Mouse (Mus musculus) kidney, embryonic 15.5 days (tissue): ENCODE data around the gene Zfp382. TPM values are rescaled to one million over a fixed set of nuclear protein-coding genes. Genes with fewer than 3 reads are reported as not detected.
"Not testable (repeated sequence)": the region's sequence is repeated elsewhere in the genome, so short reads cannot be mapped to it uniquely, and the experiment has no call there.

Source experiments
- ATAC-seq: fragments of 200-750 bp; cut with Nextera tagmentation; replicated peaks from 2 replicates; pipeline ENCODE4 v1.8.0; 2017; ENCODE audit warnings: moderate TSS enrichment; ENCODE audit not compliant: low FRiP score
- H3K27ac ChIP-seq: fragments of 300-500 bp; sonication (generic); 2 replicates; pipeline ENCODE4 v1.5.1; 2015; ENCODE audit warnings: mild to moderate bottlenecking, inconsistent platforms
- H3K27me3 ChIP-seq: fragments of 300-500 bp; sonication (generic); 2 replicates; pipeline ENCODE4 v1.6.1; 2015; ENCODE audit warnings: inconsistent platforms
- H3K36me3 ChIP-seq: fragments of 300-500 bp; sonication (generic); 2 replicates; pipeline ENCODE4 v1.6.1; 2015; ENCODE audit warnings: inconsistent platforms
- H3K4me1 ChIP-seq: fragments of 300-500 bp; sonication (generic); 2 replicates; pipeline ENCODE4 v1.6.1; 2015; ENCODE audit warnings: inconsistent platforms
- H3K4me2 ChIP-seq: fragments of 300-500 bp; sonication (generic); 2 replicates; pipeline ENCODE4 v1.6.1; 2015; ENCODE audit warnings: moderate library complexity, mild to moderate bottlenecking, inconsistent platforms
- H3K4me3 ChIP-seq: fragments of 300-500 bp; sonication (generic); replicated peaks from 2 replicates; pipeline ENCODE4 v1.5.1; 2015; ENCODE audit warnings: mild to moderate bottlenecking, inconsistent platforms
- H3K9ac ChIP-seq: fragments of 300-500 bp; sonication (generic); 2 replicates; pipeline ENCODE4 v1.6.1; 2015; ENCODE audit warnings: mild to moderate bottlenecking, inconsistent platforms
- H3K9me3 ChIP-seq: fragments of 300-500 bp; sonication (generic); replicated peaks from 2 replicates; pipeline ENCODE4 v1.6.1; 2016; ENCODE audit warnings: inconsistent platforms
- WGBS: fragments of 180-500 bp; shearing (Covaris S2); methylation state at CpG from one replicate; pipeline ENCODE4 v1.1.7; 2015; ENCODE audit warnings: mixed read lengths; 5-methylcytosine and 5-hydroxymethylcytosine counted together
- polyA plus RNA-seq: library from polyadenylated mRNA; unstranded; fragments of >200 nt; fragmentation: Nextera tagmentation; extraction: Ambion mirVana; gene quantifications from 2 replicates; pipeline ENCODE4 v1.2.1, GENCODE M21; 2015

The Zfp382 gene
- polyA plus RNA-seq, 1 experiment from 2014 or later, result 8.6 TPM

GRCm38 (mm10) chr7:30095551-30096125, 26.1 kb upstream of the Zfp382 start:
- H3K9ac ChIP-seq, result peak overlapping the region; percentile 74
- H3K4me2 ChIP-seq, result peak overlapping the region; percentile 60
- no peak for ATAC-seq
- H3K4me3 ChIP-seq, result peak overlapping the region; percentile 74
- H3K4me1 ChIP-seq, result peaks cover 15% of the 10 kb centered on the region
- no peaks in the 10 kb centered on the region for H3K9me3 ChIP-seq
- H3K27me3 ChIP-seq, result no peaks in the 10 kb centered on the region
- H3K36me3 ChIP-seq, result peaks cover 28% of the 10 kb centered on the region
- peak overlapping the region; percentile 98 for H3K27ac ChIP-seq
- 6% methylated on average over 5 of the region's 5 CpGs for WGBS

DNA sequence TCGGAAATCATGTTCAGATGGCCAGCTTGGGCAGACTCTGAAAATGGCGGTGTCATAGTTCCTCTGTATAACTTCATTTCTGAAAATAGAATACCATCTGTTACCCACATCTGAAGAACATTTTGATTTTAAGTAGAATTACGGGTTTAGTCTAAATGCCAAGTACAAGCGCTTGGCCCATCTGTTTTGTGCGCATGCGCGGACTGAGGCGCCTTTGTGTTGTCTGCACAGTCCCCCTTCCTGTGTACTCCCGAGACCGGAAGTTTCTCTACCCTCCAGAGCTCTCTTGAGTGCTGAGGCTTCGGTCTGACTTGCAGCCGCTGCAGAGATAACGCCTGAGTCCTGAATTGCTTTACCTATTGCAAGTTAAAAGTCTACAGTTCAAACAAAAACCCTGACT, 22.4 kb upstream of the Zfp382 start:
- WGBS, result 94% methylated on average over 13 of the region's 13 CpGs
- H3K27ac ChIP-seq, result no peak overlapping the region
- no peak for ATAC-seq
- no peak overlapping the region for H3K9ac ChIP-seq
- no peak overlapping the region for H3K4me2 ChIP-seq
- peaks cover 7% of the 10 kb centered on the region for H3K4me1 ChIP-seq
- peaks cover 61% of the 10 kb centered on the region for H3K36me3 ChIP-seq
- H3K27me3 ChIP-seq, result no peaks in the 10 kb centered on the region
- no peak overlapping the region for H3K4me3 ChIP-seq
- peaks cover 18% of the 10 kb centered on the region for H3K9me3 ChIP-seq

GRCm38 (mm10) chr7:30116076-30116475, 5.7 kb upstream of the Zfp382 start:
- Histone ChIP-seq H3K36me3 (peaks cover 7% of the 10 kb centered on the region; the same call in 1 of the 2 replicates), H3K9me3 (peaks cover 9% of the 10 kb centered on the region; the same call in 1 of the 2 replicates), H3K27me3 (no peaks in the 10 kb centered on the region), H3K4me3 (no peak overlapping the region), H3K4me1 (no peaks in the 10 kb centered on the region), H3K27ac (no peak overlapping the region), H3K9ac (no peak overlapping the region), H3K4me2 (no peak overlapping the region)
- WGBS, result 95% methylated on average over 5 of the region's 5 CpGs
- ATAC-seq, result no peak

- not testable (repeated sequence) for H3K27me3 ChIP-seq, H3K4me3 ChIP-seq, ATAC-seq, H3K27ac ChIP-seq, H3K9ac ChIP-seq, H3K9me3 ChIP-seq, H3K4me2 ChIP-seq, H3K36me3 ChIP-seq, H3K4me1 ChIP-seq
- WGBS, result 91% methylated on average over 12 of the region's 12 CpGs
Measured at GRCm38 (mm10) chr7:30117935-30118334, 3.8 kb upstream of the Zfp382 start.

GRCm38 (mm10) chr7:30122188-30122530, 417 bp downstream of the Zfp382 start:
- WGBS, result 7% methylated on average over 15 of the region's 15 CpGs
- Histone ChIP-seq H3K4me3 (peak overlapping the region; percentile 79), H3K36me3 (peaks cover 19% of the 10 kb centered on the region), H3K9ac (peak overlapping the region; percentile 73), H3K4me2 (peak overlapping the region; percentile 93), H3K27ac (peak overlapping the region; percentile 80), H3K27me3 (no peaks in the 10 kb centered on the region), H3K9me3 (no peaks in the 10 kb centered on the region), H3K4me1 (peaks cover 8% of the 10 kb centered on the region; the same call in 1 of the 2 replicates)
- 0 out of 2 replicates have a peak, but pooled peaks have one; percentile 23 for ATAC-seq

DNA sequence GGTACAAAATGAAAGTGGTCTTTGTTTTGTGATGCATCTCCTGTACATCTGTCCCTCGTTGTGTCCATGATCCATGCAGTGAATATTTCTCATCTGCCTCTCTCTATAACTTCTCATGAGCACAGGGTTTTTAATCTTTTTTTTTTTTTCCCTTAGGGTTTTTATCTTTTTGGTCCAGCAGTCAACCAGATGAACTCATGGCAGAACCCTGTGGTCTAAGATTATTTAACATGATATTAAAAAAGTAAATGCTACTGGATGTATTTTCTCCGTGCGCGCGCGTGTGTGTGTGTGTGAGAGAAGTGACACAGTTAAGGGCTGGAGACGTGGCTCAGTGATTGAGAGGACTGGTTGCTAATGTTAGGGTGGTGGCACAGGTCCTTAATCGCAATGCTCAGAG, 8.2 kb downstream of the Zfp382 start:
- WGBS, result 96% methylated on average over 8 of the region's 8 CpGs
- peaks cover 90% of the 10 kb centered on the region for H3K36me3 ChIP-seq
- ATAC-seq, result no peak

DNA sequence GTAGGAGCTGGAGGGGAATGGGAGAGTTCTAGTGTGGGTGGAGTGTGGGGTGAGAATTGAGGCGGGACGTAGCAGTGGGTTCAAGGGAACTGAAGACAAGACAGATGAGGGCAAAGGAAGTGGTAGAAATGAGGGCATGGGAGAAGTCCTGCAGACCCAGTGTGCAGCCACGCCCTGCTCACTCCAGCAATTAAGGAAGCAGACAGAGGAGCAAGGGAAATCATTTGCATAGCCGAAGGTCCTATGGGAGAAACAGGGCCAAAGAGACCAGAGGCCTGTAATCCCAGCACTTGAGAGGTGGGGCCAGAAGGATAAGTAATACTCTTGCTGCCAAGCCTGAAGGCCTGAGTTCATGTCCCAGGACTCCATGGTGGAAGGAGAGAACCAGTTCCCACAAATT, 10.7 kb downstream of the Zfp382 start:
- Histone ChIP-seq H3K9ac (no peak overlapping the region), H3K27ac (no peak overlapping the region), H3K9me3 (no peaks in the 10 kb centered on the region; the same call in 1 of the 2 replicates), H3K4me2 (no peak overlapping the region), H3K36me3 (peaks cover 92% of the 10 kb centered on the region), H3K4me1 (no peaks in the 10 kb centered on the region), H3K4me3 (no peak overlapping the region), H3K27me3 (no peaks in the 10 kb centered on the region)
- no peak for ATAC-seq
- 88% methylated on average over 4 of the region's 4 CpGs for WGBS

More for the DNA sequence above, 8.2 kb downstream of the Zfp382 start:
- Histone ChIP-seq H3K4me3 (no peak overlapping the region), H3K9me3 (no peaks in the 10 kb centered on the region; the same call in 1 of the 2 replicates), H3K4me1 (no peaks in the 10 kb centered on the region), H3K9ac (no peak overlapping the region), H3K4me2 (no peak overlapping the region), H3K27me3 (no peaks in the 10 kb centered on the region), H3K27ac (no peak overlapping the region)

- H3K4me1 ChIP-seq, result no peaks in the 10 kb centered on the region
- H3K4me3 ChIP-seq, result no peak overlapping the region
- no peak overlapping the region for H3K4me2 ChIP-seq
- 88% methylated on average over 10 of the region's 10 CpGs for WGBS
- no peak overlapping the region for H3K9ac ChIP-seq
- ATAC-seq, result no peak
- H3K36me3 ChIP-seq, result peaks cover 79% of the 10 kb centered on the region
- no peaks in the 10 kb centered on the region for H3K27me3 ChIP-seq
- no peaks in the 10 kb centered on the region; the same call in 1 of the 2 replicates for H3K9me3 ChIP-seq
- no peak overlapping the region for H3K27ac ChIP-seq
Measured at GRCm38 (mm10) chr7:30136826-30137225, 15.1 kb downstream of the Zfp382 start.

DNA sequence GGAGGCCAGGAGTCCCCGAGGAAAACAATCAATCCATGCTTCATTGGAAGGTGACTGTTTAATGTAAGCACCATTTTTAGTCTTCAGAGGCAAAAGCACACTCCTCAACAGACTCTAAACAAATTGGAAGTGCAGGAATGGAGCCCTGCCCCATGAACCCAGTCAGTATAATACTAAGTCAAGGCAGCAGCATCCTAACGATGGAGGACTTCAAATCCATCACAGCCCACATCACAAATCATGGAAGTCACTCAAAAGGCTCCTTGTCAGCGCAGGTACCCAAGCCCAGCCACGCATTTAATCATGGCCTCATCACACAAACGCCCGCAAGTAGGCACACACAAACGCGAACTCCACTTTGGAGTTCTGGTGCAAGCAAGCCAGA, 21.4 kb downstream of the Zfp382 start:
- Histone ChIP-seq H3K4me2 (peak overlapping the region; percentile 75), H3K9ac (peak overlapping the region; percentile 61; the same call in 1 of the 2 replicates), H3K36me3 (peaks cover 46% of the 10 kb centered on the region), H3K4me1 (peaks cover 5% of the 10 kb centered on the region; the same call in 1 of the 2 replicates), H3K4me3 (peak overlapping the region; percentile 67), H3K27me3 (no peaks in the 10 kb centered on the region), H3K27ac (peak overlapping the region; percentile 94), H3K9me3 (peaks cover 20% of the 10 kb centered on the region)
- 13% methylated on average over 8 of the region's 8 CpGs for WGBS
- no peak for ATAC-seq

GRCm38 (mm10) chr7:30143555-30144209, 21.9 kb downstream of the Zfp382 start:
- ATAC-seq, result peak; percentile 96
- H3K4me2 ChIP-seq, result peak overlapping the region; percentile 75
- 3% methylated on average over 35 of the region's 35 CpGs for WGBS

DNA sequence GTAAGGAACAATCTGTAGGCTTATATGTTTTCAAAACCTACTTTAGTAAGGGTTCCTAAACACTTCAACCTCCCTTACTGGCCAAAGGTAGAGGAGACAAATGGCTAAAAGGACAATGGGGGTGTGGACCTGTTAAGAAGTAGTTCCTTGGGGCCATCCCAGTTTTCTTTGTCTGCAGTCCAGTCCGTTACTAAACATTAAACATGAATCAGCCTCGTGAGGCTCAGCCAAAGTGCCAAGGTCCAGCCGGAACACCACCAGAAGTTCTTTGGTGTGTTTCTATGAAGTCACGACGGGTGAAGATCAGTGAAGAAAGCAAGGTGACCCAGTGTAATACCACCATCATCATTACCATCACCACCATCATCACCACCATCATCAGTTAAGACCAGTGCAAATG, 25.3 kb downstream of the Zfp382 start:
- no peak overlapping the region for H3K27ac ChIP-seq
- no peak overlapping the region for H3K4me2 ChIP-seq
- peaks cover 5% of the 10 kb centered on the region; the same call in 1 of the 2 replicates for H3K4me1 ChIP-seq
- no peak overlapping the region for H3K9ac ChIP-seq
- no peak for ATAC-seq
- peaks cover 63% of the 10 kb centered on the region for H3K36me3 ChIP-seq
- H3K9me3 ChIP-seq, result peaks cover 51% of the 10 kb centered on the region
- H3K27me3 ChIP-seq, result no peaks in the 10 kb centered on the region
- 96% methylated on average over 5 of the region's 5 CpGs for WGBS
- no peak overlapping the region for H3K4me3 ChIP-seq

More at GRCm38 (mm10) chr7:30143555-30144209, 21.9 kb downstream of the Zfp382 start:
- peaks cover 5% of the 10 kb centered on the region; the same call in 1 of the 2 replicates for H3K4me1 ChIP-seq
- peaks cover 20% of the 10 kb centered on the region for H3K9me3 ChIP-seq
- peak overlapping the region; percentile 67 for H3K4me3 ChIP-seq
- H3K27ac ChIP-seq, result peak overlapping the region; percentile 94
- peaks cover 50% of the 10 kb centered on the region for H3K36me3 ChIP-seq
- no peaks in the 10 kb centered on the region for H3K27me3 ChIP-seq
- peak overlapping the region; percentile 61 for H3K9ac ChIP-seq

DNA sequence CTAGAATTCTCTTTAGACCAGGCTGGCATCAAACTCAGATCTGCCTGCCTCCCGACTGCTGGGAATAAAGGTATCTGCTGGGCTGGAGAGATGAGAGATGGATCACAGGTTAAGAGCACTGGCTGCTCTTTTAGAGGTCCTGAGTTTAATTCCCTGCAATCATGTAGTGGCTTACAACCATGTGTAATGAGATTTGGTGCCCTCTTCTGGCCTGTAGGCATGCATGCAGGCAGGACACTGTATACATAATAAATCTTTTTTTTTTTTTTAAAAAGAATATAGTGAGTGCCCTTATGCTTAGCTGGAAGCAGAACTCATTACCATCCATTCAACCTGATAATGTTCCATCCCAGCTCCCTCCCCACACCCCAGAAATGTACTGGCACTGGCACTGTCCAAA, 32.3 kb downstream of the Zfp382 start:
- Histone ChIP-seq H3K36me3 (peaks cover 94% of the 10 kb centered on the region), H3K4me1 (no peaks in the 10 kb centered on the region), H3K4me2 (no peak overlapping the region), H3K4me3 (no peak overlapping the region), H3K9ac (no peak overlapping the region), H3K27ac (no peak overlapping the region), H3K27me3 (no peaks in the 10 kb centered on the region), H3K9me3 (peaks cover 84% of the 10 kb centered on the region)
- ATAC-seq, result no peak
- 93% methylated on average over 1 of the region's 1 CpGs for WGBS
